Comparison of ENCODE assay signal across 17 mouse cellular contexts in the genomic region with DNA sequence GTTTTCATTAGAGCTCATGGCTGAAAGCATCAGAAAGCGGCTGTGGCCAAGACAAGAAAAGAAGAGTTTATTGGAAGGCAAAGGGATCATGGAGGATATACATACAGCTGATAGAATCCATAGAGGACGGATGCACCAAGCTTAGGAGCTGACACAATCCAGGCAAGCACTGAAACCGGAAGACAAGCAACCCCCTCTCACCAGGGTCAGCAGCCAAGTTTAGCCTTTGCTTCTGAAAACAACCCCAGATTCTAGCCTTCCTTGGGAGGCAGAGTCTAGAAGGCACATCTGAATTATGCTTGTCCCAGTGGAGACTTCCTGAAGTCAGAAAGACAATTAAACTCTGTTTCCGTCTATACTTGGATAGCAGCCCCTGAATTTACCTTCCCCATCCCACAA. TPM values are rescaled to one million over a fixed set of nuclear protein-coding genes. Genes with fewer than 3 reads are reported as not detected.
DNase-seq lines count a peak whose midpoint lies in the region; ATAC-seq lines count a peak whose summit lies in the region.
"Had no signal": no experiment of that assay in that cellular context is flagged by ENCODE, and none has a peak within 500 bp of the region (broad histone marks: within the 10 kb centered on the region; RNA-seq: fewer than 3 reads in every experiment).

No protein-coding gene starts in this region.

- H3K9me3 ChIP-seq in heart, embryonic 15.5 days (replicated peaks) = no peaks in the 10 kb centered on the region
- H3K9me3 ChIP-seq in liver, embryonic 11.5 days (ENCODE audit: control insufficient read depth, low read length) = no peaks in the 10 kb centered on the region
- no peaks in the 10 kb centered on the region for H3K9me3 ChIP-seq in intestine, embryonic 16.5 days (ENCODE audit: control insufficient read depth, low read length)
- H3K9me3 ChIP-seq in stomach, embryonic 15.5 days = no peaks in the 10 kb centered on the region
- H3K9me3 ChIP-seq: midbrain, embryonic 10.5 days; neural tube, embryonic 13.5 days had no signal

- H3K36me3 ChIP-seq in heart, embryonic 15.5 days = no peaks in the 10 kb centered on the region
- no peaks in the 10 kb centered on the region for H3K36me3 ChIP-seq in liver, embryonic 11.5 days (ENCODE audit: control insufficient read depth, insufficient read depth, low read length)
- no peaks in the 10 kb centered on the region for H3K36me3 ChIP-seq in intestine, embryonic 16.5 days (ENCODE audit: control insufficient read depth, insufficient read depth, low read length)
- H3K36me3 ChIP-seq in stomach, embryonic 15.5 days = no peaks in the 10 kb centered on the region
- H3K36me3 ChIP-seq: midbrain, embryonic 10.5 days; neural tube, embryonic 13.5 days had no signal

- DNase-seq in heart, adult 9 months (ENCODE audit: low spot score in 2 of 2) = no peak
- no peak for DNase-seq in liver, embryonic 11.5 days (ENCODE audit: low spot score)
- DNase-seq in liver = no peak
- no peak for DNase-seq in thymus, postnatal 25 days
- DNase-seq: adrenal gland, postnatal 10 days; cerebellum, adult 2 months; layer of hippocampus, postnatal 36 days; right cerebral cortex, postnatal 25 days; thymus, adult 18-20 months had no signal

- H3K27ac ChIP-seq in heart, embryonic 15.5 days = peak overlapping the region; percentile 57
- peak overlapping the region; percentile 23; the same call in 1 of the 2 replicates for H3K27ac ChIP-seq in liver, embryonic 11.5 days (ENCODE audit: low read depth, low read length)
- peak overlapping the region; percentile 33; the same call in 1 of the 2 replicates for H3K27ac ChIP-seq in intestine, embryonic 16.5 days (ENCODE audit: low read length)
- peak overlapping the region; percentile 72; the same call in 1 of the 2 replicates for H3K27ac ChIP-seq in stomach, embryonic 15.5 days
- H3K27ac ChIP-seq: midbrain, embryonic 10.5 days; neural tube, embryonic 13.5 days had no signal

- no peak overlapping the region for H3K9ac ChIP-seq in heart, embryonic 15.5 days
- H3K9ac ChIP-seq in liver, embryonic 11.5 days (ENCODE audit: low read depth, low read length) = no peak overlapping the region
- no peak overlapping the region for H3K9ac ChIP-seq in intestine, embryonic 16.5 days (ENCODE audit: low read depth, low read length)
- no peak overlapping the region for H3K9ac ChIP-seq in stomach, embryonic 15.5 days
- H3K9ac ChIP-seq: neural tube, embryonic 13.5 days had no signal

- H3K27me3 ChIP-seq in heart, embryonic 15.5 days = no peaks in the 10 kb centered on the region
- H3K27me3 ChIP-seq in liver, embryonic 11.5 days (replicated peaks; ENCODE audit: control insufficient read depth, insufficient read depth, low read length) = no peaks in the 10 kb centered on the region
- no peaks in the 10 kb centered on the region for H3K27me3 ChIP-seq in intestine, embryonic 16.5 days (replicated peaks; ENCODE audit: control insufficient read depth, insufficient read depth, low read length)
- no peaks in the 10 kb centered on the region for H3K27me3 ChIP-seq in stomach, embryonic 15.5 days (replicated peaks)
- H3K27me3 ChIP-seq: neural tube, embryonic 13.5 days had no signal

- no peak overlapping the region for H3K4me2 ChIP-seq in heart, embryonic 15.5 days
- H3K4me2 ChIP-seq in liver, embryonic 11.5 days = no peak overlapping the region
- H3K4me2 ChIP-seq in intestine, embryonic 16.5 days (ENCODE audit: low read depth, low read length) = no peak overlapping the region
- H3K4me2 ChIP-seq in stomach, embryonic 15.5 days = no peak overlapping the region
- H3K4me2 ChIP-seq: neural tube, embryonic 13.5 days had no signal

- ATAC-seq in heart, embryonic 15.5 days (replicated peaks; ENCODE audit: insufficient number of reproducible peaks, insufficient read depth, low FRiP score, low read depth) = 0 out of 2 replicates have a peak, but pooled peaks have one; percentile 35
- no peak for ATAC-seq in liver, embryonic 11.5 days (replicated peaks; ENCODE audit: low FRiP score)
- peak; percentile 21; the same call in 1 of the 2 replicates for ATAC-seq in intestine, embryonic 16.5 days
- no peak for ATAC-seq in stomach, embryonic 15.5 days (ENCODE audit: insufficient read depth, low FRiP score, low read depth)
- ATAC-seq: CD4-positive, CD25-positive, alpha-beta regulatory T cell, adult 4 months; forebrain, embryonic 16.5 days had no signal

- peaks cover 12% of the 10 kb centered on the region; the same call in 1 of the 2 replicates for H3K4me1 ChIP-seq in heart, embryonic 15.5 days (replicated peaks)
- 0 out of 2 replicates have a peak, but pooled peaks cover 7% of the 10 kb centered on the region for H3K4me1 ChIP-seq in liver, embryonic 11.5 days (replicated peaks; ENCODE audit: control insufficient read depth, insufficient read depth, low read length)
- H3K4me1 ChIP-seq in intestine, embryonic 16.5 days (ENCODE audit: control insufficient read depth, insufficient read depth, low read length) = no peaks in the 10 kb centered on the region; the same call in 1 of the 2 replicates
- 0 out of 2 replicates have a peak, but pooled peaks cover 4% of the 10 kb centered on the region for H3K4me1 ChIP-seq in stomach, embryonic 15.5 days

- WGBS in heart, embryonic 15.5 days = 52% methylated on average over 4 of the region's 4 CpGs
- whole genome bisulfite sequencing in liver, embryonic 11.5 days = 66% methylated on average over 4 of the region's 4 CpGs
- 57% methylated on average over 4 of the region's 4 CpGs for WGBS in intestine, embryonic 16.5 days
- 43% methylated on average over 4 of the region's 4 CpGs for WGBS in stomach, embryonic 15.5 days

- H3K4me3 ChIP-seq in heart, embryonic 15.5 days = no peak overlapping the region
- H3K4me3 ChIP-seq in liver, embryonic 11.5 days (ENCODE audit: low read depth, low read length) = no peak overlapping the region
- H3K4me3 ChIP-seq in intestine, embryonic 16.5 days (ENCODE audit: low read length) = no peak overlapping the region
- no peak overlapping the region for H3K4me3 ChIP-seq in stomach, embryonic 15.5 days (replicated peaks)
- H3K4me3 ChIP-seq: midbrain, embryonic 10.5 days; neural tube, embryonic 13.5 days had no signal

RNA-seq across cellular contexts. Expression of a gene that starts 47.0 kb away (rescaled TPM):
- polyA plus RNA-seq in heart, embryonic 15.5 days (2015; fragmentation: Nextera tagmentation; extraction: Ambion mirVana) = not detected in 2 replicates
- not detected in 2 replicates for polyA plus RNA-seq in liver, embryonic 11.5 days (2014; fragmentation: Nextera tagmentation; extraction: Ambion mirVana)
- not detected in 2 replicates for polyA plus RNA-seq in intestine, embryonic 16.5 days (2015; fragmentation: Nextera tagmentation; extraction: Ambion mirVana)
- polyA plus RNA-seq in stomach, embryonic 15.5 days (2015; fragmentation: Nextera tagmentation; extraction: Ambion mirVana) = not detected in 2 replicates
- polyA plus RNA-seq: CD4-positive, CD25-positive, alpha-beta regulatory T cell, adult 4 months; cerebellum, adult 2 months; forebrain, embryonic 16.5 days; large intestine, adult 2 months; midbrain, embryonic 10.5 days; neural tube, embryonic 13.5 days had no signal

Comparison
In these comparisons a context has a peak if more than half of its experiments do, and no peak if none do; other contexts are left out.
1. ATAC-seq: peak in heart, embryonic 15.5 days (single experiment) and intestine, embryonic 16.5 days (single experiment); none in liver, embryonic 11.5 days (single experiment) and stomach, embryonic 15.5 days (single experiment).
2. Peak in every context shown above with its lines, with median percentiles within 50 percentile points of each other: H3K27ac ChIP-seq.